Mouse (Mus musculus): ENCODE measurements around the gene Hcn3.
A peak's percentile ranks its signal among the peaks of the same experiment; 100 is the strongest.

Hcn3 gene

GRCm38 (mm10) chr3:89159616-89160344 lies at the start of gene Hcn3:
Hcn3 (minus strand) TSS chr3:89160196.
- peak; percentile 57 to 82 for DNase-seq (ENCODE audit: low spot score in 2 of 2)

DNA sequence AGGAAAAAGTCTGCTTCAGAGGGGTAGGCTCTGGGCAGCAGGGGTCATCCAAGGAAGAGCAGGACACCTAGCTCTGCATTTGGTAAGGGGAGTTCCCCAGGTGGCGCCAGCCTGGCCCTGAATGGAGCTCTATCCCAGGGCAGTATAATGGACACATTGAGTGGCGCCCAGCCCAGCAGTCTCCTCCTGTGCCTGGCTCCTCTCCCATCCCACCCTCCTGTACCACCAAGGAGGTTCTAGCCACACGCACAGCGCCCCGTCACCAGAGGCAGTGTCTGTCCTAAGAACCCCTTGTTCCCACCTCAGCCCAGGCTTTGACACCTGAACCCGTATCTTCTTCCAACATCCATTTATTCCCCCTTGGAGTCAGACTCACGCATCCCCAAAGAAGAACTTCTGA lies 49.7 kb upstream of the Hcn3 start:
- DNase-seq (ENCODE audit: low spot score in 2 of 2), result no peak

DNA sequence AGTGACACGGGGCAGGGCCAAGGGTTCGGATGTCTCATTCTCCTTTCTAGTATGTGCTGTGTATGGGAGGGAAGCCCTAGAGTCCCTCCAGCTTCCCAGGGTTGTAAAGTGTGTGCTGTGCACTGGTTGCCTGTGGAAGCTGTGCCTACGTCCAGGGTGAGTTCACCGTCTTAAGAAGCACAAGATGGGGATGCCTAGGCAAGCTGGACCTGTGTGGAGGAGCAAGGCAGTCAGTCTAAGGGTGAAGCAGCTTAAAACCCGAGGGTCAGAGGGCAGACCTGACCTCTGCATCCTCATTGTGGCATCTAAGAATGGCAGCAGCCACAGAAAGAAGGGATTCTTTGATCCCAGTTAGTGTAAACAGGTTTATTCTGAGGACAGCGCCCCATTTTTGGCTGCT lies 48.7 kb upstream of the Hcn3 start:
- no peak for DNase-seq (ENCODE audit: low spot score in 2 of 2)

DNA sequence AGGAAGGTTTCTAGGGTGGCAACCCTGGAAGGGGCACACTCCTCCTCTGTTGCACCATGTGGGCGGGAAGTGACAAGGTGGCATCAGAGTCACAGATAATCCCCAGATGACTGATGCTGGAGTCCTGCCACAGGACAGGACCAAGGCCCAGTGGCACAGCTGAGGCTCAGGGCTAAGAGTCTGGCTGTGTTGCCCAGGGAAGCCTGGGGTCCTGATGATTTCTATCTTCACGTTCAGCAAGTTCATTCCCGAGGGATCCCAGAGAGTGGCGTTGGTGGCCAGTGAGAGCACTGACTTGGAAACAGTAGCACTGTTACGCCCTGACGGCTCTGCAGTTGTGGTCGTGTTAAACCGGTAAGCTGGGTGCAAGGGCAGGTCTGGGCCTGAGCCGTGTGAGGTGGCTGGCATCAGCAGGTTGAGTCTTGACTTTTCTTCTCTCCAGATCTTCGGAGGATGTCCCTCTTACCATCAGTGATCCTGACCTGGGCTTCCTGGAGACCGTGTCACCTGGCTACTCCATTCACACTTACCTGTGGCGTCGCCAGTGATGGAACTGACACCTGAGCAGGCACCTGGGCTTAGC lies 48.2 kb upstream of the Hcn3 start:
- no peak for DNase-seq (ENCODE audit: low spot score in 2 of 2)

DNA sequence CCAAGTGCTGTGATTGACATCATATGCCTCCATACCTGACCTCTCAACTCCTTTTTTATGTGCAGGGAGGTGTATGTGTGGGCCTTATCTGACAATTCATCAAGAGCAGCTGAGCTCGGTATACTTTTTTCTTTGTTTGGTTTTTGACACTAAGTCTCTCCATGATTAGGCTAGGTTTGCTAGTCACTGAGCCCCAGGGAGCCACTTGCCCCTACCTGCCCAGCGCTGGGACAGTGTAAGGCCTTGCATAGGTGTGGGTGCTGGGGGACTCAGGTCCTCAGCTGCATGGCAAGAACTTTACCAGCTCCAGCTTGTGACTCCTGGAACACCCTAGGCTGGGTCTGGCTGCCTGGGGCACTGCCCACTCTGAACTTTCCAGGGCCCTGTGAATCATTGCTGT lies 46.7 kb upstream of the Hcn3 start:
- DNase-seq (ENCODE audit: low spot score in 2 of 2), result no peak

GRCm38 (mm10) chr3:89206079-89206478 lies 46.1 kb upstream of the Hcn3 start:
- no peak for DNase-seq (ENCODE audit: low spot score in 2 of 2)

DNA sequence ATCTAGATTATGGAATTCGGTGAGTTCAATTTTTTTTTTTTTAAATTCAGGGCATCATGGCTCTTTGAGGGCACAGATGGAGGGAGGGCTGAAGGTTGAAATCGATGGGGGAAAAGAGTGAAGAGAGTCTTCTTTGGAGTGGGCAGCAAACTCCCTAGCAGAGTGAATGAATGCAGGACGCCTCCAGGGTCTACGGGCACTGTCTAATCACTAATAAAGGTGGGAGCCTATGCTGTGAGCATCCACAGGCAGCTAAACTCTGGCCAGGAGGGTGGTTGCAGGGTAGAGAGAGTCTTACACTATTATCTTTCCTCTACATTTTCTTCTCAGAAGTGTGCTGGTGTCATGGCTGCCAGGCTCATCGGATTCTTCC lies 43.1 kb upstream of the Hcn3 start:
- no peak for DNase-seq (ENCODE audit: low spot score in 2 of 2)

- DNase-seq (ENCODE audit: low spot score in 2 of 2), result peak; percentile 74 to 87
Measured at GRCm38 (mm10) chr3:89202253-89203141, 42.5 kb upstream of the Hcn3 start, which contains the start of gene Gba. Gba (plus strand) TSS chr3:89202928.

DNA sequence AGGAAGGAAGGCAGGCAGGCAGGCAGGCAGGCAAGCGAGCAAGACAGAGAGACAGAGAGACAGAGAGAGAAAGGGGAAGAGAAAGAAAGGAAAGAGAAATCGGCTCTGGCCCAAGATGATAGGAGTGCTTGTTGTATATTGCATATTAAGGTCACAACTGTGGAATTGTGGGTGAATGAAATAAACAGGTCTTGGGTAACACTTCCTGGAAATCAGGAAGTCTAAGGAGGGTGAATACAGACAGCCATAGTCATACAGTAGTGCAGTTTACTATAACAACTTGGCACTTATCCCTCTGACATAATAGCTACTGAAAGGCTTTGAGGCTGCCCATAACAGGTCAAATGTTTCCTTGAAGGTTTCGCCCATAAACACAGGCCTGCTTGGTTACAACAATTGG lies 39.8 kb upstream of the Hcn3 start:
- DNase-seq (ENCODE audit: low spot score in 2 of 2), result no peak

GRCm38 (mm10) chr3:89195979-89196877 lies 36.2 kb upstream of the Hcn3 start:
- peak; percentile 62 to 92 for DNase-seq (ENCODE audit: low spot score in 2 of 2)

DNA sequence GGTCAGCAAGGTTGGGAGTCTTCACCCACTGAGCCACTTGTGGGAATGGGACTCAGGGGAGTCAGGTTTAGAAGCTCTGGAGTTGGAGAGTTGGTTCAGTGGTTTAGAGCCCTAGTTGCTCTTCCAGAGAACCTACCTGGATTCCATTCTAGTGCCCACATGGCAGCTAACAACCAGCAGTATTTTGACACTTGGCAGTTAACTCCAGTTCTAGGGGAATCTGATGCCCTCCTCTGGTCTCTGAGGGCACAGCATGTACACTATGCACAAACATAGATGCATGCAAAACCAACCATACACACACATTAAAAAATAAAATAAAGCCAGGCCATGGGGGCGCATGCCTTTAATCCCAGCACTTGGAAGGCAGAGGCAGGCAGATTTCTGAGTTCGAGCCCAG lies 33.9 kb upstream of the Hcn3 start:
- peak in 1 of 2 experiments; percentile 63 for DNase-seq (ENCODE audit: low spot score in 2 of 2)

DNA sequence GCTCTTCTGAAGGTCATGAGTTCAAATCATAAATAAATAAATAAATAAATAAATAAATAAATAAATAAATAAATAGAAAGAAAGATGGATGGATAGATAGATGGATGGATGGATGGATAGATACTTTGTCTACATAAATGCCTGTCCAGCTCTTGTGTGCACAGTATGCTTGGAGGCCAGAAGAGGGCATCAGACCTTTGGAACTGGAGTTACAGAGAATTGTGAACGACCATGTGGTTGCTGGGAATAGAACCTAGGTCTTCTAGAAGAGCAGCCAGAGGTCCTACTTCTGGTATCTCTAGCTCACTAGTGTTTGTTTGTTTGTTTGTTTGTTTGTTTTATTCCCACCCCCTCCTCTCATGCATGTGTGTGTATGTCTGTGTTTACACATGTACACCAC lies 33.4 kb upstream of the Hcn3 start:
- DNase-seq (ENCODE audit: low spot score in 2 of 2), result no peak

GRCm38 (mm10) chr3:89190436-89190835 lies 30.4 kb upstream of the Hcn3 start:
- no peak for DNase-seq (ENCODE audit: low spot score in 2 of 2)

DNA sequence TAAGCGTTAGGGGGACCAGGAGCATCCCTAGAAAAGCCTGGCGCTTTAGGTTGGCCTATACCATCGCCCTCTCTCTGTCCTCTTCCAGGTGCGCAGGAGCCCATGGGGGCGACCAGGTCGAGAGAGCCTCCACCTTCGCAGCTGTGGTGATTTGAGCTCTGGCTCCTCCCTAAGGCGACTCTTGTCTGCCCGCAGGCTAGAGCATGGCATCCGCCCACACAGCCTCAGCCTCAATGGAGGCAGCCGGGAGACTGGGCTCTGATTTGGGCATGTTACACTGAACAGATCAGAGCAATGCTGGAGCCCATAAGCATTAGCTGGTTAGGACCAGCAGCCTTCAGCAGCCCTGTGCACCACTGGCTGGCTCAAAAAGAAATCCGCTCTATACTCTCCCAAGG lies 28.5 kb upstream of the Hcn3 start:
- peak in 1 of 2 experiments; percentile 47 for DNase-seq (ENCODE audit: low spot score in 2 of 2)

GRCm38 (mm10) chr3:89187690-89188477 lies 27.9 kb upstream of the Hcn3 start:
- peak in 1 of 2 experiments; percentile 35 for DNase-seq (ENCODE audit: low spot score in 2 of 2)

DNA sequence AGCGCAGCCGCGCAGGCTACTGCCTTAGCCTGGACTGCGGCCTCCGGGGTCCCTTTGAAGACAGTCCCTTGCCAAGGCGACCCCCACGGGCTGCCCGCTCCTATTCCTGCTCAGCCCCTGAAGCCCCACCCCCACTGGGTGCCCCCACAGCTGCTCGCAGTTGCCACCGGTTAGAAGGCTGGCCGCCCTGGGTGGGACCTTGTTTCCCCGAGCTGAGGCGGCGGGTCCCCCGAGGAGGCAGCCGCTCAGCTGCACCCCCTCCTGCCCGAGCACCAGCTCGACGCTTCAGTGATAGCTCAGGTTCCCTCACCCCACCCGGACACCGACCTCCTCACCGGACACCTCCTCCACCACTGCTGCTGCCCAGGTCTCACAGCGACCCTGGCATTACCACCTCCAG lies 27.2 kb upstream of the Hcn3 start:
- peak in 1 of 2 experiments; percentile 52 for DNase-seq (ENCODE audit: low spot score in 2 of 2)

- no peak for DNase-seq (ENCODE audit: low spot score in 2 of 2)
Measured at GRCm38 (mm10) chr3:89183959-89184315, 23.9 kb upstream of the Hcn3 start.

- DNase-seq (ENCODE audit: low spot score in 2 of 2), result peak in 1 of 2 experiments; percentile 72
Measured at GRCm38 (mm10) chr3:89183058-89183958, 23.3 kb upstream of the Hcn3 start, which contains the start of gene Fam189b. Fam189b (plus strand) TSS chr3:89183143.

DNA sequence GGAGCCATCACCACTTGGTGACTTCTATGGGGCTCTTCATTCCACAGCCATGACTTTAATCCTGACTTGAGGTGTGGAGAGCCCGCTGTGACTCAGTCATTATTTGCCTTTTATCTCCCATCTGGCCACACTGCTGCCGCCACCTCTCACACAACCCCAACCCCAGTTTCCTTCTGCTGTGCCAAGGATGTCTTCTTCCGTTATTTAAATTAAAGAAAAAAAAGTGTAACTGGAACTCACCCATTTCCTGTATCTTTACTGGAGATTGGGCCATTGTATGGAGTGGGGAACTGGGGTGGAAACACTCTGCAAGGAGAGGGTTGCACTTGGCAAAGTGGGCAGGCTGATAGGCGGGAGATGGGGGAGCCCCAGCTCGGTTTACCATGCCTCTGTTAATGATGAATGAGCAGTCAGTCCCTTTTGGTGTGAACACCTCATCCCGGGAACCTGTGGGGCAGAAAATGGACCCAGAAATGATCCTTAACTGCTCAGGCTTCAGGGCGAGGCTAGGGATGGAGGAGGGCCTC lies 22.6 kb upstream of the Hcn3 start:
- no peak for DNase-seq (ENCODE audit: low spot score in 2 of 2)

Measured in spleen, postnatal 10 days (tissue).